Mouse (Mus musculus) heart, postnatal 10 days (tissue): ENCODE data around the gene Taf5. TPM values are rescaled to one million over a fixed set of nuclear protein-coding genes. Genes with fewer than 3 reads are reported as not detected.

ENCODE experiments used
- DNase-seq, 2 experiments: peaks; one replicate each; pipeline ENCODE4 v3.0.0; 2021
- intact Hi-C: fragments of 180-260 bp; cut with DNase I; formaldehyde crosslinking; loops from one replicate; pipeline ENCODE4 v1.15.1; 2025
- total RNA-seq, 2 experiments: library from RNA; stranded (reverse); gene quantifications; 2 replicates each; pipeline ENCODE4 v1.2.3; 2021

Taf5 gene
- total RNA-seq, 2 experiments from 2014 or later: 3.1 to 4.3 TPM

DNA sequence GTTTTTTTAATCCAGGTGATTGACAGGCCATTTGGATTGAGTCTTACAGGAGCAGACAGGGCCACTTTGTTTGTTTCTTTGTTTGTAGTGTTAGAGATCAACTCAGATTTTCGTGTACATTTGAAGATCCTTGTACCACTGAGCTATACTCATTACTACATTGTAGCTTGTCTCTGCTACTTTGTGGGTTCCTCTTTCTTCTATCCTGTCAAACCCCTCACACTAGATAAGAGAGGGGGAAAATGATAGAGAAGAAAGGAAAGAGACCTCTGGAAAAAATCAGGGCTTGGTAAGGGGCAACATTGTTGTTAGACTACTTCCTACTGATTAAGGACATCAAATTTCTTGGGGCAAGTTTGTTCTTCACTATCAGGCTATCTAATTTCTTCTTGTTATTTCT, 9.9 kb upstream of the Taf5 start:
- no peak for DNase-seq
- intact Hi-C loops: no loop called here

DNA sequence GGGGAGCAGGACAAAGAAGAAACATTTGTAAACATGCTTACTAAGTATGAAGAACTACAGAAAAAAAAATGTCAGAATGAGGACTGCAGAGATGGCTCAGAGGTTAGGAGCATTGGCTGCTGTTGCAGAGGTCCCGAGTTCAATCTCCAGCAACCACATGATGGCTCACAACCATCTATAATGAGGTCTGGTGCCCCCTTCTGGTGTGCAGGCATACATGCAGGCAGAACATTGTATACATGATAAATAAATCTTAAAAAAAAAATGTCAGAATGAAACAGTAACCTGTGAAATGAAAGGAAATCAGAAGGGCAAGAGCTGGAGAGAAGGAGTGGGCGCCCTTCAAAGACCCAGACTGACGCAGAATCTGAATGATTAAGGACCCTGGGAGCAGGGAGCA, 1.7 kb upstream of the Taf5 start:
- no peak for DNase-seq
- intact Hi-C loops: no loop called here

DNA sequence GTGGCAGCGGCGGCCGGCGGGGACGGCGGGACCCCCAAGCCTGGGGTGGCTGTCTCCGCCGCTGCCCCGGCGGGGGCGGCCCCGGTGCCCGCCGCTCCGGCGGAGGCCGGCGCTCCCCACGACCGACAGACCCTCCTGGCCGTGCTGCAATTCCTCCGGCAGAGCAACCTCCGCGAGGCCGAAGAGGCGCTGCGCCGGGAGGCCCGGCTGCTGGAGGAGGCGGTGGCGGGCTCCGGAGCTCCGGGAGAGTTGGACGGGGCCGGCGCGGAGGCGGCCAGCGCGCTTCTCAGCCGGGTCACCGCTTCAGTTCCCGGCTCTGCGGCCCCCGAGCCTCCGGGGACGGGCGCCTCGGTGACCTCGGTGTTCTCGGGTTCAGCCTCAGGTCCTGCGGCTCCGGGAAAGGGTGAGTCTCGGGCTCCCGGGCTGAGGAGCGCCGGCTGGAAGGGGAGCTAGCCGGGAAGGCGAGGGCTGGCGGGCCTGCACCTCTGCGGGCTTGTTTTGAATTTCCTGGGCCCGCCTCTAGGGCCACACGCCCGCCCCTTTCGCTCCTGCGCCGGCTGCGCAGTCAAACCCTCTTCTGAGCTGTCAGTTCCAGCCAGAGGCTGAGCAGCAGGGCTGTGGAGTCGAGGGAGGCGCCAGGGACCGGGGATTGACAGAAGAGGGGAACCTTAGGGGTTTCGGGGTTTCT, 522 bp downstream of the Taf5 start:
- intact Hi-C loops: loop anchor here (2.0 kb wide), 1 partner anchor 21 kb away; no protein-coding TSS in a partner anchor

DNA sequence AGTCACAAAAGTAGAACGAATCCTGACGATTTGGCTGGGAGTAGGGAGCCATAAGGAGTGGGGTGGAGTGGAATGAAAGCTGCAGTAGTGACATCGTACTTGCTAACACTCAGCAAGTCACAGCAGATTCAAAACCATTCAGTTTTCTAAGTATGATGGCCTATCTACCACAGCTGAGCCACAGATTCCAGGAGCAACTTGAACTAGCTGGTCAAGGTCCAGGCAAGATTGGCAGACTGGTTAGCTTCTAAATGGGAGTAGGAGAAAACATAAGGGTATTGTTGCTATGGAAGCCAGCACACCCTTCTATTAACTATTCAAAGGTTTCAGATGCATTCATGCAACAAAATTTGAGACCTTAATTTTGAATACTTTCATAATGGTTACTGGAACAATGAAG, 20.7 kb downstream of the Taf5 start:
- intact Hi-C loops: loop anchor here (2.0 kb wide), 1 partner anchor 19 kb away; no protein-coding TSS in a partner anchor
- DNase-seq: peak; percentile 34 to 44

More for the DNA sequence above, 522 bp downstream of the Taf5 start:
- DNase-seq: peak; percentile 89 to 91

DNA sequence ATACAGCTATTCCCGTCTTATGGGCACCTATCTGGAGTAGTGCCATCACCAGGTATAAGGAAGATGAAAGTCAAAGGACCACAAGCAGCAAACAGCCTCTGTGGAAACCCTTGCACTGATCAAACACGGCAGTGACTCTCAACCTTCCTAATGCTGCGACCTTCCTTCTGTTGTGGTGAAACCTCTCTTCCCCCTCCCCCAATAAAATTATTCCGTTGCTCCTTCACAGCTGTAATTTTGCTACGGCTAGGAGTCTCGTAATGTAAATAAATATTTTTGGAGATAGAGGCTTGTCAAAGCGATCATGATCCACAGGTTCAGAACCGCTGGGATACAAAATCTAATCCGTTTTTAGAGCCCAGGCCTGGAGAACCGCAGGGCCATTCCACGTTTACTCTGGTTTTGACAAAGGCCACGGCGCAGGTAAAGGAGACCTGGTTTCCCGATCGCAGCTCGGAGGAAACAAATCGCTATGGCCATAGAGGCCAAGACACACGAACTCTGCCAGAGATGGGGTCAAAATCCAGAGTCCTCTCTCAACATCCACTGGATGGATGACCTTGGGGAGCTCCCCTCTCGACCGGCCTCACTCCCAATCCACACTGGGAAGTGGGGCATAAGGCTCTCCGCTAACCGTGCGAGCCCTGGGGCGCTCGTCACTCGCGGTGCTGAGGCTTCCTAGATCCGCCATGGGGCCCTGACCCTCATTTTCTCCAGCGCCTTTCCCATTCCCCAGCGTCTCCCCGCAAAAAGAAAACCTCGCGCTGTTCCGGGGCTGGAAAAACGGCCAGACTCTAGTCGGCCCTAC, 22.4 kb downstream of the Taf5 start:
- DNase-seq: no peak
- intact Hi-C loops: loop anchor here (2.0 kb wide), 1 partner anchor 21 kb away; no protein-coding TSS in a partner anchor

DNA sequence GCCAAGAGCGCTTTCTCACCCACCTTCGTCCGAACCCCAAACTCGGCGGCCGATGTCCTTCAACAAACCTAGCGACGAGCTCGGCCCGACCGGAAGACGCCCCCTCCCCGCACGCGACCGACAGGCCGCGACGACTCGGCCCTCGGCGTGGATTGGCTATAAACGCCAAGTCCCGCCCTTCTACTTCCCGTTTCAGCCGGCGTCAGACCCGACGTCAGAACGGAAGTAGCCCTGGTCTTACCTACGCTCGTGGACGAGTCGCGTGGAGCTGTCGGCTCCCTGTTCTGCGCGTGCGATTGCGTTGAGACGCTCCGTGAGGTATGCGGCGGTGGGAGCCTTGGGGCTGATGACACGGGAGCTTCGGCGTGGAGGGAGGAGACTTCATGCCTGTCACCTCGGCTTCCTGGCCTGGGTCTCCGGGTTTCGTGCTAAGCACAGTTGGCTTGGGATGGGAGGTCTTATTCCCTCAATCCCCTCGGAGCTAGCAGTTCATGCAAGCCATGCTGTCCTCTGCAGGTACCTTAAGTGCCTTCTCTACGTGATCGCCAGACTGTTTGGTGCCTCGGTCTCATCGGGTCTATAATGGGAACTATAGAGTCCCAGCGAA, 23.1 kb downstream of the Taf5 start, which contains the start of the genes Usmg5 and Pdcd11:
Usmg5 (minus strand) TSS at position 98 of the 607 bp plus-strand sequence.
Pdcd11 (plus strand) TSS at position 219 of the 607 bp plus-strand sequence.
- intact Hi-C loops: no loop called here
- DNase-seq: peak; percentile 98

DNA sequence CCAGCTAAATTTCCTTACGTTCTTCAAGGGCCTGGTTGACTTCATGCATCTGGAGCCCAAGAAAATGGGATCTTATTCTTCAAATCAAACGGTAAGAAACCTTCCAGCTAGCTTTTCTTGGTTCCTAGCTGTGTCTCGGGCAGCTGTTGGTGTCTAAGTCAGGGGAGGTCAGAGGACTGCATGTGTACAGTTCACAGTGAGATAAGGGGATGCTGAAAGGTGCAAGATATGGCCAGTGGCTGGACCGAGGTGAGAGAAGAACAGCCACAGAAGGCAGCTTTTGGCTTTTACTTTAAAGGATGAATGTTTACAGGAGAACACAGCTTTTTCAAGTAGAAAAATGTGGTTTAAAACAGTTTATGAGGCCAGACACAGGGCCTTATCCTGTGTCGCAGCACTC, 33.5 kb downstream of the Taf5 start:
- DNase-seq: no peak
- intact Hi-C loops: no loop called here

DNA sequence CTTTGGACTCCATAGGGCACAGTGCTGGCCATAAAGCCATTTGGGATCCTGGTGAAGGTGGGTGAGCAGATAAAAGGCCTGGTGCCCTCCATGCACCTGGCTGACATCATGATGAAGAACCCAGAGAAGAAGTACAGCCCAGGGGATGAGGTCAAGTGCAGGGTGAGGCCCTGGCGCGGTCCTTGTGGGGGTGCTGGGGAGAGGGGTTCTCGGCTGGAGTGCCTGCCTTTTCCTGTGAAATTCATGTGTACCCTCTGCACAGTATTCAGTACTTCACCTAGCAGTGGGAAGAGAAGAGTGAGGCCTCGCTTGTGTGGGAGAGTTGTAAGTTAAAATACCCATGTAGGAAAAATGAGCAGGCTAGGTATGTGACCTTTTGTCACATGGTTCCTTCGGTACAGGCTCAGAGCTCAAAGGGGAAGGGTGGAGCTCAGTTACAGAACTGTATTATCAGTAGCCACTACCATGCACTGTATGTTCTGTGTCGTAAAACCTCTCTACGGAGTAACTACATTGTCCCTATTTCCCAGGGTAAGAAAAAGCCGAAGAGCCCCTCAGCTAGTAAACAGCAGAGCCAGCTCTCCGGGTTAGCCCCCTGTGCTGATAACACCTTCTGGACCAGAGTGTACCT, 37.2 kb downstream of the Taf5 start:
- no peak for DNase-seq
- intact Hi-C loops: no loop called here

DNA sequence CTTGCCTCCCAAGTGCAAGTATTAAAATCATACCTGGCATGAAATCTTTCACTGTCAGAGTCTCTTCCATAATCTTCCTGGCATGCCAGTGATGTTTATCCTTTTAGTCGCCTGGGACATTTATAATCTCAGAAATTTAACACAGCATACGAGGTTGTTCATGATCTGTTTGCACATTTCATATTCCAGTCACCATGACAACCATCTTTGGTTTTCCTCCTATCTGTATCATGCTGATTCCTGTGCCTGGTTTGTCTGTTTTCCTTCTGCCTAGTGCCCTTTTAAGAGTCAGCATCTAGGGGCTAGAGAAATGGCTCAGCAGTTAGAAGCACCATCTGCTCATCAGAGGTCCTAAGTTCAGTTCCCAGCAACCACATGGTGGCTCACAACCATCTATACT, 51.1 kb downstream of the Taf5 start:
- intact Hi-C loops: no loop called here
- no peak for DNase-seq

DNA sequence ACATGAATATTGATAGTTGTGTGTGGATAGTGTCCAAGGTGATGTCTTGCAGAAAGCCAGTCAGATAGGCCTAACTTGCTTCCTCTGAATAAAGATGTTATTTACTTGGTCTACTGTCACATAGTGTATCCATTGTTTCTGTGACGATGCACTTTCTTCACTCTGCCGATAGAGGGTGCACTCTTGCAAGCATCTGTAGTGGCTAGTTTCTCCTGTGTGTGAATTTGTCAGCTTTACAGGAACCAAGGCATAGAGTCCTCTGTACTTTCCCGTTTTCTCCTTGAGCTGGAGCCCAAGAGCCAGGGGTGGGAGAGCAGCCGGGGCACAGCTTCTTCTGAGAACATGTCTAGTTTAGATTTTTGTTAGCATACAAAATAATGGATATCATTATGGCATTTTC, 53.5 kb downstream of the Taf5 start:
- intact Hi-C loops: loop anchor here (1.0 kb wide), 1 partner anchor 47 kb away; no protein-coding TSS in a partner anchor
- DNase-seq: peak; percentile 31 to 54

DNA sequence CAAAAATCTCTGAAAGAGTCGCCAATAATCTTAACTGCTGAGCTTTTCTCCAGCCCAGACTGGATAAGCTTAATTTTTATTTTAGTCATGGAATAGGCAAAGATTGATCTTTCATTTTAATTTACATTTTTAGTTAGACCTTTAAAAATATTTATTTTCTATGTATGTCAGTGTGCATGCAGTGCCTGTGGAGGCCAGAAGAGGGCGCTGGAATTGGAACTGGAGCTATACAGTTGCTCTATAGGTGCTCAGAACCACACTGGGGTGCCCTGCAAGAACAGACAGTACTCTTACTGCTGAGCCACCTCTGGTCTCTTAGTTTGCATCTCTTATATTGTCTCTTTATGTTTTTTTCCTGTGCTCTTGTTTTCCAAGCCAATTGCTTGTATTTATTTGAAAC, 55.3 kb downstream of the Taf5 start:
- DNase-seq: peak in 1 of 2 experiments; percentile 48
- intact Hi-C loops: no loop called here

DNA sequence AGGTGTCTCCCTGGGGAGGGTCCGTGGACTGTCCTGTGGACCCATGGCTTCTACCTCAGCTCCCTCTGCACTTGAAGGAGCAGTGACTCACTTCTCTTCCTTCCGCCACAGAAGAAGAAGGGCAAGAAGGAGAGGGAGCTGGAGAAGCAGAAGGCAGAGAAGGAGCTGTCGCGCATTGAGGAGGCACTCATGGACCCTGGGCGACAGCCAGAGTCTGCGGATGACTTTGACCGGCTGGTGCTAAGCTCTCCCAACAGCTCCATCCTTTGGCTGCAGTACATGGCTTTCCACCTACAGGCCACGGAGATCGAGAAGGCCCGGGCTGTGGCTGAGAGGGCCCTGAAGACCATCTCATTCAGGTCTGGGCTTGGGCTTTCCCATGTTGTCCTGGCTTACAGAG, 60.6 kb downstream of the Taf5 start:
- DNase-seq: no peak
- intact Hi-C loops: no loop called here

DNA sequence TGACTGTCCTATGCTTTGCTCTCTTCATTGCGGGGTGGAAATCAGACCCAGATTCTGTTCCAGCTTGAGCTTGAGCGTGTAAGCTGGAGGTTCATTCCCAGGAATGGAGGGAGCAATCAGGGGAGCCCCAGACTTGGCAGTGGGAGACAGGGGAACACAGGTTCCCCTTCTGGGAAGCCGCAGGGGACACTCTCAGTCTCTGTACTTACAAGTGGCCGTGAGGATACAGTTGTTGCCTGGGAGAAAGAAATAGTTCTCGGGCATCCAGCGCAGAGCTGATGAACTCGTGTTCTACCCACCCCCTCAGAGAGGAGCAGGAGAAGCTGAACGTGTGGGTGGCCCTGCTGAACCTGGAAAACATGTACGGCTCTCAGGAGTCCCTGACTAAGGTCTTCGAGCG, 61.3 kb downstream of the Taf5 start:
- intact Hi-C loops: no loop called here
- no peak for DNase-seq

DNA sequence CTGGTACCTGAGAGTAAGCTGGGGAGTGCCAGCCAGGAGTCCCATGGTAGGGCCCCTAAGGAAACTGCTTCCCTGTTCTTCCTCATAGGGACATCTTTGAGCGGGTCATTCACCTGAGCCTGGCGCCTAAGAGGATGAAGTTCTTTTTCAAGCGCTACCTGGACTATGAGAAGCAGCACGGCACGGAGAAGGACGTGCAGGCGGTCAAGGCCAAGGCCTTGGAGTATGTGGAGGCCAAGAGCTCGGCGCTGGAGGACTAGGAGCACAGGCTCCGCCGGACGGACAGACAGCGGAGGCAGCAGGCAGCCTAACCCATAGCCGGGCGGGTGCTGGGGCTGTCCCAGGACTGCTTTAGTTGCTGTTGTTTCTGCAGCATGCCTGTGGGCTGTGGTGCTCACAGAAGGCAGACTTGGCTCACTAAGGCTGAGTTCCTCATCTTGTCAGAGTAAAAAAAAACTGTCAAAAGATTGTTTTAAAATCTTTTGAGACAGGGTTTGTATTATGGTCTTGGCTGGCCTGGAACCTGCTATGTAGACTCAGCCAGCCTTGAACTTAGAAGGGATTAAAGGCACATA, 63.1 kb downstream of the Taf5 start:
- intact Hi-C loops: no loop called here
- DNase-seq: no peak

Other genes starting within 250 kb of the Taf5 start
- gene Ina, start 53.0 kb upstream of the Taf5 start, total RNA-seq: not detected
- gene Nt5c2, start 52.6 kb upstream of the Taf5 start, total RNA-seq: 100 to 1,000 TPM; 107 to 127 TPM
- 1 to 10 TPM; 3.3 to 3.6 TPM for gene Pcgf6, start 16.8 kb upstream of the Taf5 start, total RNA-seq
- gene Usmg5, start 22.9 kb downstream of the Taf5 start, total RNA-seq: 1,000 to 10,000 TPM; 1,998 to 2,037 TPM
- gene Pdcd11, start 23.0 kb downstream of the Taf5 start, total RNA-seq: 10 to 100 TPM; 13.6 to 14.3 TPM
- 1 to 10 TPM; 4.4 to 4.5 TPM for gene Calhm2, start 70.5 kb downstream of the Taf5 start, total RNA-seq
- gene Calhm1, start 76.5 kb downstream of the Taf5 start, total RNA-seq: not detected
- gene Calhm3, start 90.0 kb downstream of the Taf5 start, total RNA-seq: not detected
- gene Neurl1a, start 111.1 kb downstream of the Taf5 start, total RNA-seq: 1 to 10 TPM in 1 of 2 experiments, under 1 TPM in 1; 0.60 to 1.1 TPM